Mouse (Mus musculus) testis, adult 2 months (tissue): ENCODE data around the gene Colec11. TPM values are rescaled to one million over a fixed set of nuclear protein-coding genes. Genes with fewer than 3 reads are reported as not detected.

Experiments used
- H3K27ac ChIP-seq: fragments of 200-500 bp; 2 replicates; pipeline ENCODE4 v1.5.1; 2012; ENCODE audit warnings: low read depth, low read length; ENCODE audit not compliant: control insufficient read depth, insufficient read depth
- H3K27me3 ChIP-seq: fragments of 200-500 bp; 2 replicates; pipeline ENCODE4 v1.6.1; 2012; ENCODE audit warnings: mild to moderate bottlenecking, low read length, moderate library complexity; ENCODE audit not compliant: control insufficient read depth, insufficient read depth
- H3K36me3 ChIP-seq: fragments of 200-500 bp; 2 replicates; pipeline ENCODE4 v1.6.1; 2012; ENCODE audit warnings: mild to moderate bottlenecking, low read length; ENCODE audit not compliant: control insufficient read depth, insufficient read depth
- H3K4me1 ChIP-seq: fragments of 200-500 bp; 2 replicates; pipeline ENCODE4 v1.6.1; 2012; ENCODE audit warnings: low read length; ENCODE audit not compliant: control insufficient read depth, insufficient read depth
- H3K4me3 ChIP-seq: fragments of 200-500 bp; 2 replicates; pipeline ENCODE4 v1.5.1; 2012; ENCODE audit warnings: low read depth, mild to moderate bottlenecking, low read length, moderate library complexity, mixed read lengths; ENCODE audit not compliant: control insufficient read depth
- CTCF ChIP-seq: fragments of 200-500 bp; IDR thresholded peaks from 2 replicates; pipeline ENCODE4 v1.5.1; 2012; ENCODE audit warnings: low read depth, mild to moderate bottlenecking, inconsistent platforms, low read length, moderate library complexity; ENCODE audit not compliant: control insufficient read depth, insufficient read depth, insufficient replicate concordance
- POLR2A ChIP-seq: fragments of 200-500 bp; IDR thresholded peaks from 2 replicates; pipeline ENCODE4 v1.6.1; 2012; ENCODE audit warnings: low read depth, mild to moderate bottlenecking, inconsistent platforms, low read length, moderate library complexity; ENCODE audit not compliant: control insufficient read depth
- polyA plus RNA-seq: library from polyadenylated mRNA; depleted of rRNA; stranded (reverse); fragments of >200 nt; gene quantifications from 2 replicates; pipeline ENCODE4 v1.2.3, GENCODE M21; 2012

Gene Colec11
- polyA plus RNA-seq, 1 experiment = 1.2 TPM

DNA sequence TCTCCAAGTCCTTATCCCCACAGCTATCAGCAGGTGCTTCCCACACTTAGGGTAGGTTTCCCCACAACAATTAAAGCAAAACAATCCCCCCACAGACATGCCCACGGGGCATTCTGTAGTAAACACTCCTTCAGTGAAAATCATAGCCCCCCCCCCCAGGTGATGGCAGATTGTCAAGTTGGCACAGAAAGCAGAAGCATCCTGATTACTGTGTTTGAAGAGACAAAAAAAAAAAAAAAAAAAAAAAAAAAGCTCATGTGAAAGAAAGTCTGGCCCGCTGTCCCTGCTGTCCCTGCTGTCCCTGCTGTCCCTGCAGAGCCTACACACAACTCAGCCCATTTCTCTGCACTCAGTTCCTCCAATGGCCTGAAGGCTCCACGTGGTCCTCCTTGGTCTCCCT lies 39.1 kb downstream of the Colec11 start:
- Histone ChIP-seq H3K4me1 (peaks cover 4% of the 10 kb centered on the region), H3K4me3 (no peak overlapping the region), H3K27ac (no peak overlapping the region), H3K36me3 (no peaks in the 10 kb centered on the region), H3K27me3 (no peaks in the 10 kb centered on the region)
- TF ChIP-seq POLR2A = no peak
- TF ChIP-seq CTCF = no peak

GRCm38 (mm10) chr12:28582423-28582822 lies 40.8 kb downstream of the Colec11 start, which contains the start of gene Allc:
TSS of gene Allc (minus strand) at chr12:28582523.
- Histone ChIP-seq H3K4me3 (peak within 1 kb of the TSS; percentile 86), H3K27me3 (no peaks in the 10 kb centered on the region), H3K27ac (peak within 1 kb of the TSS; percentile 68), H3K36me3 (no peaks in the 10 kb centered on the region), H3K4me1 (peaks cover 4% of the 10 kb centered on the region)
- peak; percentile 80; the same call in 1 of the 2 replicates for TF ChIP-seq POLR2A
- TF ChIP-seq CTCF = no peak

DNA sequence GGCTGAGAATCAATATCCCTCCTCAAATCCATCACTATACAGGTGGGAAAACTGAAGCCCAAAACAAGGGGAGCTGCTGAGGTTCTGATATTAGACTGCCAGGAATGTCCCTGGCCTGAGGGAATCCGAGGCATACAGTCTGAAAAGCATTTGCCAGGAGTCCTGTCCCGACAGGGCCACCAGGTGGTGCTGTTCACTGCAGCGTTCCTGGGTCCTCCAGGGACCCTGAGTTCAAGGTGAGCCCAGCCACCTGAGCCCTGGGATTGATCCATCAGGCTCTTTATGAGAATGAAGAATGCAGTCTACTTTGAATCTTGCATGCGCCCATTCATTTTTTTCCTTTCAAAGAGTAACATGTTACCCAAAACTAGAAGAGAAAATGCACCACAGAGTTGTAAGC lies 44.0 kb downstream of the Colec11 start:
- peaks cover 4% of the 10 kb centered on the region for H3K4me1 ChIP-seq
- H3K4me3 ChIP-seq = peak overlapping the region; percentile 79
- no peaks in the 10 kb centered on the region for H3K27me3 ChIP-seq
- no peaks in the 10 kb centered on the region for H3K36me3 ChIP-seq
- TF ChIP-seq POLR2A (no peak), CTCF (peak; percentile 76; the same call in 1 of the 2 replicates)
- H3K27ac ChIP-seq = no peak overlapping the region

GRCm38 (mm10) chr12:28578147-28578546 lies 45.0 kb downstream of the Colec11 start:
- Histone ChIP-seq H3K4me1 (peaks cover 2% of the 10 kb centered on the region; the same call in 1 of the 2 replicates), H3K36me3 (no peaks in the 10 kb centered on the region), H3K27me3 (no peaks in the 10 kb centered on the region), H3K4me3 (peak overlapping the region; percentile 11), H3K27ac (no peak overlapping the region)
- TF ChIP-seq CTCF = no peak
- no peak for TF ChIP-seq POLR2A

GRCm38 (mm10) chr12:28575366-28576070 lies 47.7 kb downstream of the Colec11 start:
- no peak overlapping the region for H3K27ac ChIP-seq
- H3K4me3 ChIP-seq = no peak overlapping the region
- H3K36me3 ChIP-seq = no peaks in the 10 kb centered on the region
- no peaks in the 10 kb centered on the region for H3K27me3 ChIP-seq
- H3K4me1 ChIP-seq = peaks cover 2% of the 10 kb centered on the region; the same call in 1 of the 2 replicates
- TF ChIP-seq POLR2A = no peak
- no peak for TF ChIP-seq CTCF

DNA sequence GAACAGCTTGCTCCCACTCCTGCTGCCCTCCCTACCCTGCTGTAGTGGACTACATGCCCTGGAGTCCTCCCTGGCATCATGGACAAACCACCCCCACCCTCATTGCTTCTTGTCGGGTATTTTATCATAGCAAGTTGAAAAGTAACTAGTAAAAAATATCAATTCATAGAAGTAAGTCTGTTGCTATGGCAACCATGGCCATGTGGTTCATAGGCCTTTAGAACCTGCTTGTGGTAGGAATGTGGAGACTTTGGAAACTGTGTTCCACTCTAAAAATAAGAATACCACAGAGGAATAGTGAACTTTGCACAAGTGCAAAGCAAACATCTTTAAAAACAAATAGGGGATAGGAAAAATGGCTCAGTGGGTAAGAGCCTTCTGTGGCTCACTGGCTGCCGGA lies 50.9 kb downstream of the Colec11 start:
- no peak for TF ChIP-seq CTCF
- TF ChIP-seq POLR2A = no peak
- H3K27me3 ChIP-seq = no peaks in the 10 kb centered on the region
- no peaks in the 10 kb centered on the region for H3K4me1 ChIP-seq
- H3K27ac ChIP-seq = no peak overlapping the region
- no peaks in the 10 kb centered on the region for H3K36me3 ChIP-seq
- H3K4me3 ChIP-seq = no peak overlapping the region

- TF ChIP-seq CTCF (no peak), POLR2A (peak; percentile 28; the same call in 1 of the 2 replicates)
- Histone ChIP-seq H3K27ac (no peak within 1 kb of the TSS), H3K4me3 (peak within 1 kb of the TSS; percentile 74), H3K36me3 (no peaks in the 10 kb centered on the region), H3K4me1 (peaks cover 4% of the 10 kb centered on the region; the same call in 1 of the 2 replicates), H3K27me3 (no peaks in the 10 kb centered on the region)
Measured at GRCm38 (mm10) chr12:28552299-28552698, 70.9 kb downstream of the Colec11 start, which contains the start of gene Dcdc2c. TSS of gene Dcdc2c (minus strand) at chr12:28552399.

GRCm38 (mm10) chr12:28551775-28552174 lies 71.4 kb downstream of the Colec11 start:
- no peaks in the 10 kb centered on the region for H3K36me3 ChIP-seq
- H3K27ac ChIP-seq = no peak overlapping the region
- peaks cover 4% of the 10 kb centered on the region; the same call in 1 of the 2 replicates for H3K4me1 ChIP-seq
- H3K27me3 ChIP-seq = no peaks in the 10 kb centered on the region
- H3K4me3 ChIP-seq = peak overlapping the region; percentile 74
- TF ChIP-seq CTCF = no peak
- TF ChIP-seq POLR2A = no peak
